Mouse (Mus musculus) T-helper 2 cell (primary cell): ENCODE measurements around the gene Ldhd.

Experiments used
- in situ Hi-C: fragments of 300-600 bp; cut with MboI, MseI; formaldehyde crosslinking; loops from one replicate; pipeline ENCODE4 v1.15.1; 2025; ENCODE audit warnings: high pct_unique_total_duplicates

Ldhd gene

DNA sequence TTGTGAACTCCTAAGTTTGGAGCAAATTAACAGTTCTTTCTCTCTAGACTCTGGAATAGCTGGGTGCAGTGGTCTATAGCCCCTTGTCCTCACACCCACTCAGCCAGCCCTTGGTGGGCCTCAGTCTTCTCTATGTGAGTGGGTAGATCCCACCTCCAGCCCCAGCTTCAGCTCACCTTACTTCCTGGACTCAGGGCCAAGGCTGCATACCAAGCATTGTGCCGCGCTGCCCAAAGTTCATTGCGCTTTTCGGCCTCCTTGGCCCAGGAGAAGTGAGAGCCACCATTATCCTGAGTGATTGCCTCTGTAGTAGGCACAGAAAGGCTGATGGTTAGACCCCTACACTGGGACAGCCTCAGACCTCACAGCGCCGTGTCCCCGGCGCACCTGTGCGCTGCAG lies 2.3 kb downstream of the Ldhd start:
- in situ Hi-C loops = loop anchor here (10.0 kb wide), 1 partner anchor 283 kb away; no protein-coding TSS in a partner anchor

DNA sequence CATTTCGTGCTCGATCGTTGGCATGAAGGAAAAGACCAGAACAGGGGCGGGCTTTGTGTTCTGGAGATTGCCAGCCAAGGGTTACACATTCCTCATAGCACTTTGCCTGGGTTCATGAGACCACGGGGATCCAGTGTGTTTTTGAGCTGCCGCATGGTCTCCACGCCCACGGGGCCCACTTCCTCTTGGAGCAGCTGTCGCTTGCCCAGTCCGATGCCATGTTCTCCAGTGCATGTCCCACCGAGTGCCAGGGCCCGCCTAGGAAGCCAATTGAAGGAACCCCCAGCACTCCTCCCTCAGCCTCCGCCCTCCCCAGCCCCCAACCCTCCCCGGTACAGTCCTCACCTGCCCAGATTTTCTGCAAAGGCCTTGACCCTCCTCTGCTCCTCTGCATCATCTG lies 3.2 kb downstream of the Ldhd start:
- in situ Hi-C loops = loop anchor here (10.0 kb wide), 1 partner anchor 282 kb away; no protein-coding TSS in a partner anchor

DNA sequence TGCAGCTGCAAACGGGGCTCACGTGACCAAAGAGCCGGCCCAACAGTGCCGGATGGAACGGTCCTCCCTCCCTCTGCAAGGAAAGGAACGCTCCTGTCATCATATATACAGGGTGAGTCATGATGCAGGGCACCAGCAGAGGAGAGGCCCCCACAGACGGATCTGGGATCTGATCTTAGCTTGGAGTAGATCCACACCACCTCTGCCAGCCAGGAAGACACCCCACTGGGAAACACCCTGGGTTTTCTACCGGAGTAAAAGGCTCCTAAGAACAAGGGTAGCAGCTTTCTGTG lies 3.7 kb downstream of the Ldhd start:
- in situ Hi-C loops = loop anchor here (10.0 kb wide), 1 partner anchor 282 kb away; no protein-coding TSS in a partner anchor

DNA sequence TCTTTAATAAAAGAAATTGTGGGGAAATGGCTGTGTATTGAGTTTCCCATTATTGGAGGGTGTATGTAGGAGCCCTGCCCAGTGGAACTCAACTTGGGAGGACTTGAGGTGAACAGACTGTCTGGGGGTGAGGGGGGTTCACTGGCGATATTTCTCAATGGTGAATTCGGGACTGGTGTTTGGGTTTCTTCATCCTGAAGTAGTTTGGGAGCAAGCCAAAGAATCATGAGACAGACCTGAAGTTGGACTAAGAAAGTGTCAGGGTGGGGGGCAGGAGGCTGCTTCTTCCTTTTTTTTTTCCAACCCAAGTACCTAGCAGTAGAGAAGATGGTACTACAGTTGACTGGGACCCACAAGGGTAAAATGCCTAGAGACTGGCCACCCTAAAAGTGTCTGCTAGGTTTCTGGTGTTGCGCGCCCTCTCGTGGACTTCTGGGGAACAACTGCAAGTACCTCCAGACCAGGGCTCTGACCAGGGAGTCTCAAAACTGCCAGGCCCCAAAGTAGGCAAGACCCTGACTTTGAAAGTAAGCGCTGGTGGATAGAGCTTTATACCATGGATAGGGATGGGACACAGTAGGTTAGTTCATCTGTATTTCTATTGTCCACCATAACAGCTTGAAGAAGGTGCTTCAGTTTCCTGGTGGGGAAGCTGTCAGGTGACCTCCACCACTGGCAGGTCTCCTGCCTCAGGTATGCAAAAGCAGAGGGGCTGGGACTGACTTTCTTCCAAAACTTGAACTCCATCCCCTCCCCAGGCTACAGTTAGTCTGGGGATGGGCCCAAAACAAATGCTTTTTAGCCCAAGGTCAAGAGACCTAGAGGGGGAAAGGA lies 4.3 kb downstream of the Ldhd start:
- in situ Hi-C loops = loop anchor here (10.0 kb wide), 1 partner anchor 281 kb away; no protein-coding TSS in a partner anchor

DNA sequence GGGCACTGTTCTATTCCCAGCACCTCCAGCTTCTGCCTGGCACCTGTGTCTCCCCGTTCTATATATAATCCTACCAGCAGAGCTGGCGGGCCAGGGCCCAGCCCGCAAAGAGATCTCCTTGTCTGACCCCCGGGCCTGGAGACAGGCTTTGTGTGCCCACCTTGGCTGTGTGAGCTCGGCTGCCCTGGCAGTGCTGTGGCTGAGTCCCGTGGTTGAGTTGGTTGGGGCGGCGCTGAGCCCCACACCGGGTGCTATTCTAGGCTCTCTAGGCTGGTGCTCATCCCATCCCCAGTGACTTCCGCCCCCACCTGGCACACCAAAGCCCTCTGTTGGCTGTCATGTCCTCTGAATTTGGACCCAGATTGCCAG lies 5.3 kb downstream of the Ldhd start:
- in situ Hi-C loops = loop anchor here (10.0 kb wide), 1 partner anchor 280 kb away; no protein-coding TSS in a partner anchor

DNA sequence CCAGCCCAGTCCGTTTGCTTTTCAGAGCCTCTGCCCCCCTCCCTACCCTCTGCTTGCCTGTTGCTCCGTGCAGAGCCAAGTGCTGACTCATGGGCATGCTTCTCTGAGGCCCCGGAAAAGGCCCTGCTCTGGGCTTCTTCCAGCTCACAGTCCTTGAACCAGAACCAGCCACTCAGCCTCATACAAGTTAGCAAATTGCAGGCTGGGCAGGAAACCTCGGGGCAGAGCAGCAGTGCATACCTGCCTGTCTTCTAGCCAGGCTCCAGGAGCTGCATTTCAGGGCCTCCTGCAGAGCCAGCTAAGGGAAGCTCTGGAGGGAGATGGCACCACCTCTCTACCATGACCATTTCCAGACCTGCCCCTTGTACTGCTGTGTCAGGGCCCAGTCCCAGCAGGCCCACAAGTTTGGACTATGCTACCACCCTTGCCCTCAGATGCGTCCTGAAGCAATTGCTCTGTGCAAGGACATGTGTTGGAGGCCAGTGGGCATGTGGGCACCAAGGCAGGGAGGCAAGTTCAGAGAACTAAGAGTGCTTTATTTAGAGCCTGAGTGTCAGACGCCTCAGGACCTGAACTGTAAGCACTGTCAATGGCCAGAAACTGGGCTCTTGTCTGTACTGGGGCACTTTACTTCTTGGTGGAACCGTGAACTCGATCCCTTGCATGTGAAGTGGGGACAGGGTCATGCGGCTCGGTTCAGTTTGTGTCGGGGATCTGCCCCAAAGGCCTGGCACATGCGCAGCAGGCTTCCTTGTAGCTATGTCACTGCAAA lies 5.9 kb downstream of the Ldhd start:
- in situ Hi-C loops = loop anchor here (10.0 kb wide), 1 partner anchor 279 kb away; no protein-coding TSS in a partner anchor

DNA sequence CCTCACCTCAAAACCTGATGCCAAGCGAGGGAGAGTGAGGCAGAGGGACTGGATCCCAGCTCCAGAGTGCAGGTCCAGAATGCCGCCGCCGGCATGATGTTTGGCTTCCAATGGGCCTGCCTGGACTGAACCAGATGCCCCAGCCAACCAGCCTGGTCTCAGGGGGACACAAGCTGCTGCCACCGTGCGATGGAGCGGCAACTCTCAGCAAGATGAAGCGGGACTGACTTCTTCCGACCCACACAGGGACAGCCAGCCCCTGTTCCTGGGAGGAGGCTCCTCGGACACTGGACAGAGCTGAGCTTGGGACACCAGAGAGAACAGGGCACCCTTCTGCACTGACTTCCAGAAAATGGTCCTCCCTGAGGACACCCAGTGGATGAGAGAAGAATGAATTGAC lies 7.6 kb downstream of the Ldhd start:
- in situ Hi-C loops = loop anchor here (10.0 kb wide), 1 partner anchor 278 kb away; no protein-coding TSS in a partner anchor

DNA sequence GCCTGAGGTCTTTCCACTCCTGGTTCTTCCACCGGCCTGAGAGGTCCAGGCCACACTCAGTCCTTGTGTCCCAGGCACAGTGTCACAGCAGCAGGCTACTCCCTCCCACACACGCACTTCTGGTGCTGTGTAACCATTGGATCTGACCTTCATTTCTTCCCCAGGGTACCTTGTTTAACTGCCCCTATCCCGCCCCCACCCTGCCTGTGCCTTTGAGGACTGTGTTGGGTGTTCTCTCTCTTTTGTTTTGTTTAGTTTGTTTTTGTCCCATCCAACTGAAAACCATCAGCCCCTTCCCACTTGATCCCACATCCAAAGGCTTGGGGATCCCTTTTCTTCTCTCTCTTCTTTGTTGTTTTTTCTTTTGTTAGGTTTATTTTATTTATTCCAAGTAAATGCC lies 8.1 kb downstream of the Ldhd start:
- in situ Hi-C loops = loop anchor here (10.0 kb wide), 1 partner anchor 277 kb away; no protein-coding TSS in a partner anchor

DNA sequence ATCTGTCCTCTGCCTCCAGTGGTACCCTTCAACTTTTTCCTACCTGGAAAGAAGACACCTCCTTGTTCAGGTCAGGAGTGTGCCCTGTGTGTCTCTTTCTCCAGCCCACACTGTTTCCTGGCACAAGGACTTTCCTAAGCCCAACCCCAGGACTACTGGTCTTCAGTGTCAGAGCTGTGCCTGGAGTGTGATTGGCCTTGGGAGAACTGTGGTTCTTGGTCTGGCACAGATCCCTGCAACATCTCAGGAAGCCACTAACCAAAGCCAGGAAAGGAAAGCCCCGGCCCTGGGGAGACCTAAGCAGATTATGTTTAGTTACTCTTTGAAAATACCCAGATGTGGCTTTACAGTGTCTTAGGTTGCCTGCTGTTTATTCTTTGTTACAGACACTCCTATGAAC lies 10.2 kb downstream of the Ldhd start:
- in situ Hi-C loops = loop anchor here (10.0 kb wide), 1 partner anchor 275 kb away; no protein-coding TSS in a partner anchor

DNA sequence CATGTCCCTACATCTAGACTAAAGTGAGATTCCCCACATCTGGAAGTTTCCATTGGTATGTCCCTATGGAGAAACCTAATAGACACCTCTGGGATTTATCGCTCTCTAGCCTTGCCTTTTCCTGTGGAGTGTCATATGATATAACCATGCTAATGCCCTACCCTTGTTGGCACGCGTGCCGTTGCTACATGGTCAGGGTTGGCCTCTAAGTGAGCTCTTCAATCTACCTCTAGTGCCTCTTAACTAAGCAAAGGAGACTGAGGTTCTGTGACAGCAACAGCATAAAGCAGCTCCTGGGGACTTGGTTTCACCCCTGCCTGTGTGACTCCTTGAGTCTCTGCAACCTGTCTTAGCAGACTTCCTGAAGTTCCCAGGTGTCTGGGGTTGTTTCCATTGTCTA lies 11.9 kb downstream of the Ldhd start:
- in situ Hi-C loops = no loop called here

DNA sequence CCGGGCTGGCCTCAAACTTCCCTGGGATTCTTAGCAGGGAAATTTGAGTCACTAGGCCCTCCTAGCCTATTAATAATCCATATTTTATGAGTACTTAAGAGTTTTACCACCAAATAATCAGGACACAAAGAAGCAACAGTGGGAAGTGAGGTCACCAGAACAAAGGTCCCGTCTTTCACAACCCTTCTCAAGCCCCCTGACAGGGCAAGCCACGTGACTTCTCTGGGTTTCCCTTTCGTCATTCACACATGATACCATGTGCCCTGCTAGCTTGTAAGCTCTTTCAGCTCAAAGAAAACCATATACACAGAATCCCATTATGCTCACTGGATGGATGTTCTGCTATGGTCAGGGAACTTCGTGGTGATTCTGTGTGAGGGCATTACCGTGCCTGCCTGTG lies 12.4 kb downstream of the Ldhd start:
- in situ Hi-C loops = no loop called here

DNA sequence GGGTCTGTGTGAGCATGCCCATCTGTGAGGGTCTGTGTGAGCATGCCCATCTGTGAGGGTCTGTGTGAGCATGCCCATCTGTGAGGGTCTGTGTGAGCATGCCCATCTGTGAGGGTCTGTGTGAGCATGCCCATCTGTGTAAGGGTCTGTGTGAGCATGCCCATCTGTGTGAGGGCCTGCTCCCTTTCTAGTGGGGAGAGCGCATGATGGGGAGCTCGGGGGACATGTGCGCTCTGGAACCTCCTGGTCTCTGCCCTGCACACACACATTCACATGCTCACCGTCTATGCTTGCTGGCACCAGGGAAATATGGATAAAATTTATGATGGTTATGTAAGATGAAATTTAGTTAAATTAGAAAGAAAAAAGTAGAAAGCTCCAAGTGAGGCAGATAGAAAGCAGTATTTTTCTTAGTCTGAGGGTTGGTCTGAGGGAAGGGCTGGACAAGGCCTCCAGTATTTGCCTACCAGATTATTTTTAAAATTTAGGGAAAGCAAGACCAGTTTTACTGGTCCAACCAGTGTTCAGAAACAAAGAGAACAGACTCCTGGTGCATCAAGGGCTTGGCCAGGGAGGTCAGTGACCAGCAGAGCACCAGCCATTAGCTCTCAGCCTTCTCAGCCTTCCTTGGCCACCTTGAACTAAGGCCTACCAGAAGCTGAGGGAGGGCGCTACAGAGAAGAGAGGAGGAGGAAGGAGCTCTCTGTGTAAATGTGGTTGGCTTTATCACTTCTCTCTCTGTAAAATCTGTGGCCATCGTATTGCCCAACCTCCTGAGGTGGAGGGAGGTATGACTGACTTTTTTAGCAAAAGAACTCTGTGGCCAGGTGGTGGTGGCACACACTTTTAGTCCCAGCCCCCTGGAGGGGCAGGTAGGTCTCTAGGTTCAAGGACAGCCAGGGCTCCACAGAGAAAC lies 15.1 kb downstream of the Ldhd start:
- in situ Hi-C loops = no loop called here

DNA sequence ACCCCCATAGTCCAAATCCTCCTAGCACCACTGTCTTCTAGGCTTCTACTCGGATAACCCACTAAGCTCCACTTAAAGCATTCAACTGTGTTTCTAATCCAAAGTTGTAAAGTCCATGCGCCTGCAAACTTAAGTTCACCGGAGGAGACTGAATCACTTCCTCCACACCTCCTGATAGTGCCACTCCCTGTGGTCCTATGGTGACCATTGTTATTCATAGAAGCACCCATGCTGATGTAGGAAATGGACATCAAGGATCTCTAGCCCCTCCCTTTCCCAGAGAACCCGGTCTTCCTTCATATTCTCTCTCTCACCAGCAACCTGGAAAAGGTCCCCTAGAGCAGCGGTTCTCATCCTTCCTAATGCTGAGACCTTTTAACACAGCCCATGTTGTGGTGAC lies 17.0 kb downstream of the Ldhd start:
- in situ Hi-C loops = no loop called here

DNA sequence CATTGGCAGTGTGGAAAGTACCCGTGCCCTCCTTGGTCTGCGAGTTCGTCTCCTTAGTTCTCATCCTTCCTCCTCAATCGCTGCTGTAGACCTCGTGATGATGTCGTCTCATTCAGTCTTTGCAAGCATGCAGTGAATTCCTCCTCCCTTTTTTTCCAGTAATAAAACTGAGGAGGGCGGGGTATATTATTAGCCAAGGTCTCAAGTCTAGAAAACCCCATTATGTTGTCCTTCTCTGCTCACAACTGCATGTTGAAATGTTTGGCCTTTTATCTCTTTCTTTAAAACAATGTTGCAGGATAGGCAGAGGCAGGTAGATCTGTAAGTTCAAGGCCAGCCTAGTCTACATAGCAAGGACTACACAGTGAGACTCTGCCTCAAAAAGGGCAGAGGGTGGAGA lies 22.8 kb downstream of the Ldhd start:
- in situ Hi-C loops = no loop called here

DNA sequence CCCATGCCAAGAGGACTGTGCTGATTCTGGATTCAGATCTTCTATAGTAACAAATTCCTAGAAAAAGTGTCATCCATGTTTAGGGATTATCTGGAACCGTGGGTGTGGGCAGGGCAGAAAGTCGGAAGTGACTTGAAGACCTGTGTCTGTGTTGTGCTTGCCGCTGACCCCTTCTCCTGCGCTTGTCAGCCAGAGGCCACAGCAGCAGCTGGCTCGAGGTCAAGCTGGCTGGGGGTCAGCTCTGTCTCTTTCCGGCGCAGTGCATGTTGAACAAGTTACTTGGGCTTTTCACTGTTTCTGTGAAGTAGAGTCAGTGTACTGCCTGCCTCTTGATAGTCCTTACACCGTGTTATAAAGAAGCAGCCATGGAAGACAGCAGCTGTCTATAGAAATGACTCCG lies 23.2 kb downstream of the Ldhd start:
- in situ Hi-C loops = no loop called here

DNA sequence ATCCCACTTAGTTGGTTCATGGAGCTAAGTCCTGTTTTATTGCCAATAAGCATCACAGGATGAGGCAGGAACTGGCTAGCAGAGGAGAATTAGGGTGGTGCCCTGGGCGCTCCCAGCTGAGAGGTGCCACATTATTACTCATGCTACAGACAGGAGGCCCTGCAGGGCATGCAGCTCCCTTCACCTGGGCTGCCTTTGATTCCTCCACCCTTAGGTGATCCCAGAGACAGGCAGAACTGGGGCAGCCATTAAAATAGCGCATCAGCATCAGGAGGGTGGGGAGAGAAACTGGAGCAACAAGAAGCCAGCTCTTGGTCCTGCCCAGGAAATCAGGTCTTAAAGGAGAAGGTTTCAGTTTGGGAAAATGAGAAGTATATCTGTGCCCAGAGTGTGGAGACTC lies 25.2 kb downstream of the Ldhd start:
- in situ Hi-C loops = no loop called here

DNA sequence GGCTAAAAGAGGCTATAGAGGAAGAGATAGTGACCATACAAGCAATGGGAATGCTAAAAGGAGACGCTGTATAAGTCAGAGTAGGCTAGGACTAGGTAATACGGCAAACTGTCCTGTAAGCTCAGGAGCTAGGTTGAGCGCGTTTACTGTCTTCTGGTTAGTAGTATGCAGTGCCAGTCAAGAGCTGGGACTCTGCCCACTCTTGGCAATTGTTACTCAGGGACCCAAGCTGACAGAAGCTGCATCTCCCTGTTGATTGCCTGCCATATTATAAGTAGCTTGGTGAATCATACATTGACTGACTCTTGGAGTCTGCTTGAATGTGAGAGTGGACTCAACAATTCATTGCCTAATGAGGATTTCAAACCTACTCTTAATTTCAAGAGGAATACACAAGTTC lies 28.1 kb downstream of the Ldhd start:
- in situ Hi-C loops = no loop called here

DNA sequence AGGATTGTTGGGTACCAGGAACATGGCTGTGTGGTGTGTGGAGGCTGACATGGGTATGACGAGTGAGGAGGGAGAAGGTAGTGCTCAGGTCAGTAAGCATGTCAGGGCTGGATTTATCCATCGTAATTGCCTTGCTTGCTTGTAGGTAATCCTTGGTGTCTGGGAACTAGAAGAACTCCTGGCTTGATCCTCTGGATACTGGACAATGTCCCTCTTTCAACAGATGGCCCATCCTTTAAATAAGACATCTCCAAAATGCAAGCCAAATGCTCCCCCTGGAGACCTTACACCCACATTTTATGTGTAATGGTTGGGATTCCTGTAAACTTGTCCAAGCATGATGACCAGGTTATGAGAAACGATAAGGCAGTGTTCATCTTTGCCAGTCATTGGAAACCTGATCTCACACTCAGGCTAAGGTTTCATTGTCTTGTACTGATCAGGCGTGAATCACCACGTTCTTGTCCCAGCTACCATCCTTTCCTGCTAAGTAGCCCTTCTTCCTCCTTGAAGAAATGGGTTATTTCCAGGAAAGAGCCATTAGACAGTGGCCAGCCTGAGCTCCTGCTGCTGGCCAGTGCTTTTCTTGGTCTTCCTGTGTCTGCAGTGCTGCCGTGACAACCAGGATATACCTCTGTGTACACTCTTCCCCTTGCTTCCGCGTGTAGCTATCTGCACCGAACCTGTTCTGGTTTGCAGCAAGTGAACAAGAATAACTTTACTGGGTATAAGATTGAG lies 30.3 kb downstream of the Ldhd start:
- in situ Hi-C loops = loop anchor here (25.0 kb wide), 1 partner anchor 563 kb away; the partner anchor contains the start of genes Aars and Ddx19b

DNA sequence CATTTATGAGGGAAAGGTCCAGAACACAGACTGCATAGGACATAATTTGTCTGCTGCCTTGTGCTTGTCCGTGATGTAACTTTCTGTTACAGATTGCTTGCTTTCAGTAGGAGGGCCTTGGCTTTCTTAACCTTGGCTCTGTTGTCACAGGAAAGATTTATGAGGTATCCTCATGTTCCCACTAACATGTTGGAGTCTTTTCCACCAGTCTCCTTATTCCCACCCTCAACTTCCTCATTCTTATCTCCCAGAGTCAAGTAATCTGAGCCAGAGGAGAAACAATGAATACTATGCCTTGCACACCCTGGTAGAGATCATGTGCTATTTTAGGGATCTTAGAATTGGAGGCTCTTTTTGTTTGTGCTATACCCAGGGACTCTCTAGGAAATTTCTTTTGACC lies 32.9 kb downstream of the Ldhd start:
- in situ Hi-C loops = loop anchor here (25.0 kb wide), 1 partner anchor 560 kb away; the partner anchor contains the start of genes Aars and Ddx19b

DNA sequence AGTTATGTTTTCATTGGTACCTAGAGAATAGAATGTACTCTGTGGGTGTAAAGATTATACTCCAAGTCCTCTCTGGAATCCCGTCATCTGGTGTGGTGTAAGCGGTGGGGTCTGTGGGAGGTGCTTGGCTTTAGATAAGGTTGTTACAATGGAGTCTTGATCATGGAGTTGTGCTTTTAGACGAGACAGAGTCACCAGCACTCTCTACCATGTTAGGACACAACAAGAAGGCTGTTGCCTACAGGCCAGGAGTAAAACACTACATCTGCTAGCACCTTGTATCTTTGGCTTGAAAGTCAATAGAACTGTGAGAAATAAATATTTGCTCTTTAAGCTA lies 33.7 kb downstream of the Ldhd start:
- in situ Hi-C loops = loop anchor here (25.0 kb wide), 1 partner anchor 559 kb away; the partner anchor contains the start of genes Aars and Ddx19b
